Mouse (Mus musculus) neural tube, embryonic 14.5 days (tissue): ENCODE measurements around the gene Plcb1. TPM values are rescaled to one million over a fixed set of nuclear protein-coding genes. Genes with fewer than 3 reads are reported as not detected.
A peak's percentile ranks its signal among the peaks of the same experiment; 100 is the strongest.

Experiments used
- ATAC-seq: fragments of 200-750 bp; cut with Nextera tagmentation; 2 replicates; pipeline ENCODE4 v1.8.0; 2017; ENCODE audit warnings: low read depth, mild to moderate bottlenecking, moderate TSS enrichment, moderate library complexity
- H3K27ac ChIP-seq: fragments of 300-500 bp; sonication (generic); 2 replicates; pipeline ENCODE4 v1.5.1; 2014; ENCODE audit warnings: low read depth, mild to moderate bottlenecking, control low read depth, low read length, moderate library complexity, mixed read lengths
- H3K27me3 ChIP-seq: fragments of 300-500 bp; sonication (generic); 2 replicates; pipeline ENCODE4 v1.6.1; 2014; ENCODE audit warnings: low read length; ENCODE audit not compliant: control insufficient read depth, insufficient read depth
- H3K36me3 ChIP-seq: fragments of 300-500 bp; sonication (generic); 2 replicates; pipeline ENCODE4 v1.6.1; 2014; ENCODE audit warnings: low read length, mixed read lengths; ENCODE audit not compliant: control insufficient read depth, insufficient read depth
- H3K4me1 ChIP-seq: fragments of 300-500 bp; sonication (generic); 2 replicates; pipeline ENCODE4 v1.6.1; 2014; ENCODE audit warnings: low read length; ENCODE audit not compliant: control insufficient read depth, insufficient read depth
- H3K4me2 ChIP-seq: fragments of 300-500 bp; sonication (generic); 2 replicates; pipeline ENCODE4 v1.6.1; 2014; ENCODE audit warnings: mild to moderate bottlenecking, low read depth, low read length, control low read depth
- H3K4me3 ChIP-seq: fragments of 300-500 bp; sonication (generic); 2 replicates; pipeline ENCODE4 v1.5.1; 2014; ENCODE audit warnings: low read depth, low read length, control low read depth, mixed read lengths
- H3K9ac ChIP-seq: fragments of 300-500 bp; sonication (generic); replicated peaks from 2 replicates; pipeline ENCODE4 v1.6.1; 2014; ENCODE audit warnings: low read depth, mild to moderate bottlenecking, control low read depth, low read length, mixed read lengths
- H3K9me3 ChIP-seq: fragments of 300-500 bp; sonication (generic); 2 replicates; pipeline ENCODE4 v1.6.1; 2016; ENCODE audit warnings: low read length; ENCODE audit not compliant: control insufficient read depth
- WGBS: fragments of 180-500 bp; shearing (Covaris S2); extraction: QIAGEN DNeasy Blood & Tissue Kit; methylation state at CpG from one replicate; pipeline ENCODE4 v1.1.7; 2014; 5-methylcytosine and 5-hydroxymethylcytosine counted together
- polyA plus RNA-seq: library from polyadenylated mRNA; unstranded; fragments of >200 nt; fragmentation: Nextera tagmentation; extraction: Ambion mirVana; gene quantifications from 2 replicates; pipeline ENCODE4 v1.2.1, GENCODE M21; 2014

The Plcb1 gene
- polyA plus RNA-seq, 1 experiment from 2014 or later = 118 TPM

- ATAC-seq = no peak
- Histone ChIP-seq H3K36me3 (no peaks in the 10 kb centered on the region), H3K27ac (no peak overlapping the region), H3K27me3 (no peaks in the 10 kb centered on the region), H3K4me2 (no peak overlapping the region), H3K9ac (no peak overlapping the region), H3K4me1 (no peaks in the 10 kb centered on the region), H3K9me3 (no peaks in the 10 kb centered on the region), H3K4me3 (no peak overlapping the region)
- 75% methylated on average over 2 of the region's 2 CpGs for WGBS
Observed at GRCm38 (mm10) chr2:134891207-134891606, 105.3 kb downstream of the Plcb1 start.

GRCm38 (mm10) chr2:134894776-134895175 is 108.9 kb downstream of the Plcb1 start:
- Histone ChIP-seq H3K4me3 (no peak overlapping the region), H3K4me1 (no peaks in the 10 kb centered on the region)
- no peak for ATAC-seq

DNA sequence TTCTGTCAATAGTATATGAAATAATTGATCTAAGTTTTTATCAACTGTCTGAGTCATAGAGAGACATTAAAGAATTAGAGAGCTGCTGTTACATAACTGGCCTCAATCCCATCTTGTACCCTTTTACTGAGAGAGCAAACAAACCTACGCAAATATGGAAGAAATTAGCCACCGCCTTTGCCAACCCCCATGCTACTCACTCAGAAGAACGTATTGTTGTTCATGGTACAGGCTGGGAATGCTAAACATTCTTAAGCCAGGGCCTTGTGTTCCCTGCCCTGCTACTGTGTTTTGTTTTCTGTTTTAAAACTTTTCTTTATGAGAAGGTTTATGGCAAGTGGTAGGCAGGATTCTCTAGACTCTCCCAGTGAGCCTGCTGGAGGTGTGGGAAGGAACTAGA is 110.3 kb downstream of the Plcb1 start:
- no peaks in the 10 kb centered on the region for H3K36me3 ChIP-seq
- 87% methylated on average over 3 of the region's 3 CpGs for WGBS

More at GRCm38 (mm10) chr2:134894776-134895175, 108.9 kb downstream of the Plcb1 start:
- no peaks in the 10 kb centered on the region for H3K9me3 ChIP-seq
- H3K36me3 ChIP-seq = no peaks in the 10 kb centered on the region
- H3K27ac ChIP-seq = no peak overlapping the region
- H3K27me3 ChIP-seq = no peaks in the 10 kb centered on the region
- WGBS = 94% methylated on average over 4 of the region's 4 CpGs
- H3K4me2 ChIP-seq = no peak overlapping the region
- H3K9ac ChIP-seq = no peak overlapping the region

GRCm38 (mm10) chr2:134897083-134897482 is 111.2 kb downstream of the Plcb1 start:
- ATAC-seq = no peak
- Histone ChIP-seq H3K4me2 (no peak overlapping the region), H3K9me3 (no peaks in the 10 kb centered on the region), H3K36me3 (no peaks in the 10 kb centered on the region), H3K27ac (no peak overlapping the region), H3K4me1 (no peaks in the 10 kb centered on the region), H3K4me3 (no peak overlapping the region), H3K9ac (no peak overlapping the region), H3K27me3 (no peaks in the 10 kb centered on the region)
- WGBS = 88% methylated on average over 5 of the region's 5 CpGs

More for the DNA sequence above, 110.3 kb downstream of the Plcb1 start:
- no peak overlapping the region for H3K27ac ChIP-seq
- H3K4me3 ChIP-seq = no peak overlapping the region
- no peaks in the 10 kb centered on the region for H3K27me3 ChIP-seq
- H3K9ac ChIP-seq = no peak overlapping the region
- no peaks in the 10 kb centered on the region for H3K4me1 ChIP-seq
- H3K4me2 ChIP-seq = no peak overlapping the region
- ATAC-seq = no peak
- no peaks in the 10 kb centered on the region for H3K9me3 ChIP-seq

DNA sequence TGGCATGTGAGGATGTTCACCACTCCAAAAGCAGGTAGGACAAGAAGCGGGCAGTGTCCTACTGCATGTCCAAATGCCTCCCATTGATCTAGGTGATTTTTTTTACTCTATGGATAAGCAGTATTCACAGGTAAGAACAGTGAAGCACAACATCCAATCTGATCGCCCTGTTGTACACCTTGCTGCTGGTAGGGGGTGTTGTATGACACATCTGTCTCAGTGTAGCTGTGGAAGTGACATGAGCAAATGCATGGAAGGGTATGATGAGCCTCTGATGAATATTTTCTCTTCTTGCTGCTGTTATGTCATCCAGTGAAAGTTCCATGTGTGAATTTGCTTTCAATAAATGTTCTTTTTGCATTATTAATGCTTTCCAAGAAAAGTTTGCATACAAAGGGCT is 115.7 kb downstream of the Plcb1 start:
- no peaks in the 10 kb centered on the region for H3K36me3 ChIP-seq
- no peaks in the 10 kb centered on the region for H3K9me3 ChIP-seq
- H3K4me1 ChIP-seq = no peaks in the 10 kb centered on the region
- no peak overlapping the region for H3K9ac ChIP-seq
- 90% methylated on average over 2 of the region's 2 CpGs for WGBS
- H3K4me3 ChIP-seq = no peak overlapping the region
- H3K27ac ChIP-seq = no peak overlapping the region
- H3K4me2 ChIP-seq = no peak overlapping the region
- H3K27me3 ChIP-seq = no peaks in the 10 kb centered on the region
- ATAC-seq = no peak

GRCm38 (mm10) chr2:134910882-134911281 is 125.0 kb downstream of the Plcb1 start:
- Histone ChIP-seq H3K9me3 (no peaks in the 10 kb centered on the region), H3K27ac (peak overlapping the region; percentile 39; the same call in 1 of the 2 replicates), H3K9ac (no peak overlapping the region), H3K4me2 (no peak overlapping the region), H3K27me3 (no peaks in the 10 kb centered on the region), H3K4me1 (peaks cover 20% of the 10 kb centered on the region), H3K4me3 (no peak overlapping the region), H3K36me3 (no peaks in the 10 kb centered on the region)
- WGBS = 30% methylated on average over 1 of the region's 1 CpGs
- peak; percentile 90 for ATAC-seq

DNA sequence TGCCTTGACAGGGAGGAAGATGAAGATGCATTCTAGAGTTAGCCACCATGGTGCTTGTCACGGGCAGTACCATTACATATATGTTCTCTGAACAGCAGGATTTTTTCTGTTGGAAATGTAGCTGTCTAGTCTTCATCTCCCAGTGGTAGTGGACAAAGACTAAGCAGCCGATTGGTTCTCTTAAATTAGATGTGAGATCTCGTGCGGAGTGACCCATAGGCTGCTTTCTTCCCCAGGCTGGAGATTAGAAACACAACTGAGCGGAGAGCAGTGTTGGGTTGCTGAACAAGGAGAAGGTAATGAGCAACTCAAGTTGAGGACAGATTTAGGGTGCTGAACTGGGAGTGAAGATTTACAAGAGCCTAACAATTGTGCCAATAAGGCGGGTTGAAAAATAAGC is 125.5 kb downstream of the Plcb1 start:
- Histone ChIP-seq H3K4me2 (no peak overlapping the region), H3K27me3 (no peaks in the 10 kb centered on the region), H3K4me1 (peaks cover 20% of the 10 kb centered on the region), H3K9me3 (no peaks in the 10 kb centered on the region), H3K27ac (no peak overlapping the region), H3K4me3 (no peak overlapping the region), H3K9ac (no peak overlapping the region), H3K36me3 (no peaks in the 10 kb centered on the region)
- WGBS = 64% methylated on average over 6 of the region's 6 CpGs
- no peak; the same call in 1 of the 2 replicates for ATAC-seq

GRCm38 (mm10) chr2:134912616-134913015 is 126.7 kb downstream of the Plcb1 start:
- WGBS = 72% methylated on average over 2 of the region's 2 CpGs
- H3K4me3 ChIP-seq = no peak overlapping the region

DNA sequence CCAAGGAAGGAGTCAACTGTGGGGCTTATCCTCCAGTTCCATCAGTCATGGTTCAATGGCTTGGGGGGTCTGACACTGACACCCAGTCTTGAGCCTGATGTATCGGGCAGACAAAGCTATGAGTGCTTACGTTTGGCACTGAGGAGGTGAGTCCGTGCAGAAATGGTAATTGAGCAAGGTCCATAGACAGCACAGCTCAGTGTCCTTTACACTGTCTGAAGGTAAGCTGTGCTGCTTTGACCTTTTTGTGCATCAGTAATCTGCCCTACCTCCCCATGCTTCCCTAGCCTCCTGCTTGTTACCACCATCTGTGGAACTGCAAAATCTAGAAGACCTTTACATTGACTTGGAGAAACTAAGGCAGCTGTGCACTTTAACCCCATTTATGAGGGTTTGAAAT is 127.7 kb downstream of the Plcb1 start:
- 67% methylated on average over 3 of the region's 3 CpGs for WGBS
- peak overlapping the region; percentile 28; the same call in 1 of the 2 replicates for H3K27ac ChIP-seq
- peak; percentile 25; the same call in 1 of the 2 replicates for ATAC-seq

More at GRCm38 (mm10) chr2:134912616-134913015, 126.7 kb downstream of the Plcb1 start:
- Histone ChIP-seq H3K9me3 (no peaks in the 10 kb centered on the region), H3K27ac (peak overlapping the region; percentile 39; the same call in 1 of the 2 replicates), H3K9ac (no peak overlapping the region), H3K27me3 (no peaks in the 10 kb centered on the region), H3K4me2 (no peak overlapping the region), H3K36me3 (no peaks in the 10 kb centered on the region), H3K4me1 (peaks cover 20% of the 10 kb centered on the region)
- no peak for ATAC-seq

More for the DNA sequence above, 127.7 kb downstream of the Plcb1 start:
- Histone ChIP-seq H3K4me2 (no peak overlapping the region), H3K36me3 (no peaks in the 10 kb centered on the region), H3K4me1 (peaks cover 20% of the 10 kb centered on the region), H3K9ac (no peak overlapping the region), H3K27me3 (no peaks in the 10 kb centered on the region), H3K9me3 (no peaks in the 10 kb centered on the region), H3K4me3 (no peak overlapping the region)
